Mouse (Mus musculus) heart, embryonic 16.5 days (tissue): Measurements from ENCODE around the gene Mybphl. TPM values are rescaled to one million over a fixed set of nuclear protein-coding genes. Genes with fewer than 3 reads are reported as not detected.

Source experiments
- ATAC-seq: fragments of 200-750 bp; cut with Nextera tagmentation; replicated peaks from 2 replicates; pipeline ENCODE4 v1.8.0; 2017; ENCODE audit warnings: moderate number of reproducible peaks; ENCODE audit not compliant: insufficient read depth, low FRiP score; ENCODE audit errors: extremely low read depth
- H3K27ac ChIP-seq: fragments of 300-500 bp; sonication (generic); 2 replicates; pipeline ENCODE4 v1.5.1; 2014; ENCODE audit warnings: mild to moderate bottlenecking, low read length, control low read depth, moderate library complexity
- H3K27me3 ChIP-seq: fragments of 300-500 bp; sonication (generic); 2 replicates; pipeline ENCODE4 v1.6.1; 2014; ENCODE audit warnings: low read length, mixed read lengths; ENCODE audit not compliant: control insufficient read depth, insufficient read depth
- H3K36me3 ChIP-seq: fragments of 300-500 bp; sonication (generic); 2 replicates; pipeline ENCODE4 v1.6.1; 2014; ENCODE audit not compliant: control insufficient read depth, insufficient read depth
- H3K4me1 ChIP-seq: fragments of 300-500 bp; sonication (generic); 2 replicates; pipeline ENCODE4 v1.6.1; 2014; ENCODE audit warnings: low read length, mixed read lengths; ENCODE audit not compliant: control insufficient read depth, insufficient read depth
- H3K4me2 ChIP-seq: fragments of 300-500 bp; sonication (generic); 2 replicates; pipeline ENCODE4 v1.6.1; 2014; ENCODE audit warnings: low read depth, mild to moderate bottlenecking, control low read depth, low read length
- H3K4me3 ChIP-seq: fragments of 300-500 bp; sonication (generic); 2 replicates; pipeline ENCODE4 v1.5.1; 2014; ENCODE audit warnings: mild to moderate bottlenecking, control low read depth, low read length
- H3K9ac ChIP-seq: fragments of 300-500 bp; sonication (generic); 2 replicates; pipeline ENCODE4 v1.6.1; 2014; ENCODE audit warnings: low read length, control low read depth
- H3K9me3 ChIP-seq: fragments of 300-500 bp; sonication (generic); replicated peaks from 2 replicates; pipeline ENCODE4 v1.6.1; 2016; ENCODE audit warnings: low read length; ENCODE audit not compliant: control insufficient read depth
- WGBS: fragments of 180-500 bp; shearing (Covaris S2); extraction: QIAGEN DNeasy Blood & Tissue Kit; methylation state at CpG from one replicate; pipeline ENCODE4 v1.1.7; 2014; 5-methylcytosine and 5-hydroxymethylcytosine counted together
- polyA plus RNA-seq: library from polyadenylated mRNA; unstranded; fragments of >200 nt; fragmentation: Nextera tagmentation; extraction: Ambion mirVana; gene quantifications from 2 replicates; pipeline ENCODE4 v1.2.1, GENCODE M21; 2015

Gene Mybphl
- polyA plus RNA-seq, 1 experiment from 2014 or later = 84.1 TPM

DNA sequence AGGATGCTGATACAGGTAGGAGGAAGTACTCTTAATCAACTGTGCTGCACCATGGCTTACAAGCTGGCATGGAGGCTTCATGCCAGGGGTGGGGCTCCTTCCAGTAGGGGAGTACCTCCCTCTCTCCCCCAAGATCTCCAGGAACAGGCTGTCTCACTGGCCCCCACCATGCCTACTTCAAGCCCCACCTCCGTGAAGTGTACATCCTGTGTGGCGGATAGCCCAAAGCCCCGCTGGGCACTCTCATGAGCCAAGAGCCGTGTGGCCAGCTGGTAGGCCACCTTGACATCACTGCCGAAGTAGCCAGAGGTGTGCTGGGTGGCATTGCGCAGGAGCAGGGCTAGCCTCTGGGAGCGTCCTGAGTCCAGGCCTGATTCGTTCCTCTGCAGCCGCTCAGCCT lies 33.6 kb downstream of the Mybphl start:
- 85% methylated on average over 9 of the region's 9 CpGs for WGBS
- H3K4me3 ChIP-seq = no peak overlapping the region
- no peak for ATAC-seq
- no peak overlapping the region for H3K4me2 ChIP-seq
- H3K9me3 ChIP-seq = no peaks in the 10 kb centered on the region
- no peaks in the 10 kb centered on the region for H3K36me3 ChIP-seq
- H3K9ac ChIP-seq = no peak overlapping the region
- H3K27ac ChIP-seq = no peak overlapping the region
- no peaks in the 10 kb centered on the region for H3K27me3 ChIP-seq
- 0 out of 2 replicates have a peak, but pooled peaks cover 2% of the 10 kb centered on the region for H3K4me1 ChIP-seq

DNA sequence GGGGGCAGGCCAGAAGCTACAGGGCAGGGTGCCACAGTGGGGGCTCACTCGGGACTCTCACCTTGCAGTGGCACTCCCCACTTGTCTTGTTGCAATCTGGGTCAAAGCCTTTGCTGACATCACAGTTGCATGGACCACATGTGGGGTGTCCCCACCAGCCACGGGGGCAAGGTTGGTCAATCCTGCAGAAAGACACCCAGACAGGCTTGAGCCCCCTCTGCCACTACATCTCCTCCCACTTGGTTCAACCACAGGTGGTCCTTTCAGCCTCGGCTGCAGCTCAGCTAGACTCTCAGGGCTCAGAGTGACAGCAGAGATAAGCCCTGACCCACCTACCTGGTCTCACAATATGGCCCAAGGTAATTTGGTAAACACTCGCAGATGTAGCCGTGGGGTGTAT lies 35.7 kb downstream of the Mybphl start:
- H3K4me3 ChIP-seq = no peak overlapping the region
- H3K4me1 ChIP-seq = 0 out of 2 replicates have a peak, but pooled peaks cover 2% of the 10 kb centered on the region
- 67% methylated on average over 5 of the region's 5 CpGs for WGBS
- no peaks in the 10 kb centered on the region for H3K36me3 ChIP-seq
- H3K4me2 ChIP-seq = no peak overlapping the region
- no peak for ATAC-seq
- no peaks in the 10 kb centered on the region for H3K27me3 ChIP-seq
- no peak overlapping the region for H3K27ac ChIP-seq
- no peak overlapping the region for H3K9ac ChIP-seq
- H3K9me3 ChIP-seq = no peaks in the 10 kb centered on the region

DNA sequence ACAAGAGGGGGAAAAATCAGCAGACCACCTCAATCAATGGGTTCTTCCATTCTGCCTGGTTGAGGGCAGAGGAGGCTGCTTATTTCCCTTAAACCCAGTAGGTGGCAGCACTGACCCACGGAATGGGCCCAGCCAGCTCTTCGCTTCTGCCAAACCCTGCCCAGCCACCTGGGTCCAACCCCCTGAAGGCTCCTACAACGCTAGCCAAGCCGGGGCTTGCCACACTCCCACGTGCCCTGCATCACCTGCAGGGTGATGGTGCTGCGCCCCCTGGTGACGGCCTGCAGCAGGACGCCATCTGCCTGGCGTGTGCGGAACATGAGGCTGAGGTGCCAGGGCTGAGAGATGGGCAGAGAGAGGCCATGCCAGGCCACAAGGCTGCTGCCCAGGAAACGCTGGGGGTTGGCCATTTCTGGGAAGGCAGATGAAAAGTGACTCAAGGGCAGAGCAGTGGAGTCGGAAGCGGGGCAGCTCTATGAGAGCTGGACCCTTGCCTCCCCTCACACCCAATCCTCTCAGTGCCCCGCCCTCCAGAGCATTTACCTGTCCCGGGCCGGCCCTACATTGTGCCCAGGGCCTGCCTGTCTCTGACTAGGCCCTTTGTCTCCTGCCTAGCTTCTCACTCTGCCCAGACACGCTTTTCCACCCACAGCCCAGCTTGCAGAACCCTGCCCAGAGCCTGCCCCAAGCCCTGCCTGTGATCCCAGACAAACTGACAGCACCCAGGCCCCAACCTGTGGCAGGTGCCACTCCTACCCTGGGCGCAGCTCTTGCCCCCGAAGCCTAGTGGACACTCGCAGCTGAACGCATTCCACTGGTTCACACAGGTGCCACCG lies 37.2 kb downstream of the Mybphl start:
- no peak overlapping the region for H3K4me3 ChIP-seq
- H3K4me2 ChIP-seq = peak overlapping the region; percentile 48
- H3K27ac ChIP-seq = no peak overlapping the region
- 0 out of 2 replicates have a peak overlapping the region, but pooled peaks have one; percentile 45 for H3K9ac ChIP-seq
- H3K9me3 ChIP-seq = no peaks in the 10 kb centered on the region
- no peaks in the 10 kb centered on the region for H3K27me3 ChIP-seq
- 0 out of 2 replicates have a peak, but pooled peaks cover 2% of the 10 kb centered on the region for H3K4me1 ChIP-seq
- 34% methylated on average over 22 of the region's 22 CpGs for WGBS
- H3K36me3 ChIP-seq = no peaks in the 10 kb centered on the region
- ATAC-seq = peak; percentile 93

DNA sequence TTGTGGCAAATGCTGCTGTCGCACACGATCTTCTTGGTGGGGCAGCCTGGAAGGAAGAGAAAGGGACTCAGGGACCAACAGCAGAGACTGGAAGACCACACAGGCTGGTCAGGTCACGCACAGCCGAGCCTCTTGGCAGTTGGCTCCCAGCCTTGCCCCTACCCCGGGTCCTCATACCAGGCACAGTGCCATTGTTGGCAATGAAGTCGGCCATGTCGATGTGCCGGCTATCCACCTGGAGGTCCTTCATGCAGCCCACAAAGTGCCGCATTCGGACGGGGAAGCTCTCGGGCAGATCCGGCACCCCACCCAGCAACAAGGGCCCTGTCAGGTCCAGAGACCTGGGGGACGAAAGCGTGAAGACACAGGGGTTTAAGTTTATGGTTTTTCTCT lies 37.8 kb downstream of the Mybphl start:
- ATAC-seq = no peak
- Histone ChIP-seq H3K4me3 (no peak overlapping the region), H3K36me3 (no peaks in the 10 kb centered on the region), H3K27ac (no peak overlapping the region), H3K9me3 (no peaks in the 10 kb centered on the region), H3K27me3 (no peaks in the 10 kb centered on the region), H3K9ac (no peak overlapping the region), H3K4me2 (no peak overlapping the region), H3K4me1 (0 out of 2 replicates have a peak, but pooled peaks cover 2% of the 10 kb centered on the region)
- WGBS = 90% methylated on average over 15 of the region's 15 CpGs

DNA sequence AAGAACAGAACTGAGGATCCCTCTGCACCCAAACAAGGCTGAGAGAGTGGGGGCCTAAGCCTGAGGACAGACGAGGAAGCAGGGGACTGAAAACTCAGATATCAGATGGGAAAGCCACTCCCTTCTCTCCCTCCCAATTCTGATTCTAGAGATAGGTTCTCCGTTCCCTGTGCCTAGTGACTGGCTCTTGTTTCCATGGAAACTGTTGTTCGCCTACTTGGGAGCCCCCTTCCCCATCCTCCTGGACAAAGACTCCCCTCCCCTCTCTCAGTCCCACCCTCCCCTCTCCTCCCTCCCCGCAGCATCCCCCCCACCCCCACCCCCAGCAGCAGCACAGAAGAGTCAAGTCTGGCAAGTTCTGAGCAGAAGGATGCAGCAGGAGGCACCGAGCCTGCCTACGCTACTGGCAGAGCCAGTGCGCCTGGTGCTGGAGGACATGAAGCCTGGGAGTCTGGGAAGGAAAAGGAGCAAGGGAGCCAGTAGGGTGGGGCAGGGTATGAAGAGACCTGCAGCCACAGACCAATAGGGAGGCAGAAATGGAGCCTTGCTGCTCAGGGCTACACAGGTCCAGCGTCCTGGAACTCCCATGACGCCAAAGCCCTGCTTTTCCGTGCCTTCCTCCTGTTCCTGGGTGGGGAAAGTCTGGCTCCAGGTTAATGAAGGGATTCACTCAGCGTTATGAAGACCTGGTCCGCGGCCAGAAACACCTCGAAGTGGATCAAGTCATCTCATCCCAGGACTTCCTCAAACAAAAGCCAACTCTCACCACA lies 41.0 kb downstream of the Mybphl start:
- 48% methylated on average over 14 of the region's 14 CpGs for WGBS
- Histone ChIP-seq H3K36me3 (no peaks in the 10 kb centered on the region), H3K9me3 (no peaks in the 10 kb centered on the region), H3K4me1 (0 out of 2 replicates have a peak, but pooled peaks cover 2% of the 10 kb centered on the region), H3K27ac (no peak overlapping the region), H3K9ac (no peak overlapping the region), H3K4me3 (no peak overlapping the region), H3K27me3 (no peaks in the 10 kb centered on the region), H3K4me2 (no peak overlapping the region)
- no peak for ATAC-seq

DNA sequence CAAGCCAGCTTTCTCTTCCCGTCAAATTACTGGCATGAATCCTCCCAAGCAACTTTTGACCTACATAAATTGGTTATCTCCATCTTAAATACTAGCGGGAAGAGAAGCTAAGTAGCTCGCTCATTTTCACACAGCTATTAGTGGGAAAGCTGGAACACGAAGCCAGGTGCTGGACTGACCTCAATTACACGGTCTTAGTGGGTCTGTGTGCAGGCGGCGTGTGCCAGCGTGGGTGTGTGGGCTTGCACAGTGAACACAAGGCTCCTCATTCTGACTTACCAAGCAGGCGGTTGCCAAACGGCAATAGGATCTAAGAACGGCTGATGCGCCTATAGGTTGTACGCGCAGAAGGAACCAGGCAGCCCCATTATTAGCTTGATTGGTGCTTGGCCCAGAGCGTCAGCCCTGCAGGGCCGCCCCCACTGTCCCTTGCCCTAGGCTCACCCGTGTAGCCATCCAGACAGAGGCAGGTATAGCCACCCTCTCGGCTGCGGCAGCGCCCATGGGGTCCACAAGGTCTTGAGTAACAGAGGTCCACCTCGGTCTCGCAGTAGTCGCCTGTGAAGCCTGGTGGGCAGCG lies 41.7 kb downstream of the Mybphl start:
- no peak for ATAC-seq
- no peaks in the 10 kb centered on the region for H3K9me3 ChIP-seq
- WGBS = 88% methylated on average over 24 of the region's 24 CpGs
- no peak overlapping the region for H3K27ac ChIP-seq
- no peaks in the 10 kb centered on the region for H3K27me3 ChIP-seq
- H3K4me3 ChIP-seq = no peak overlapping the region
- H3K4me1 ChIP-seq = 0 out of 2 replicates have a peak, but pooled peaks cover 2% of the 10 kb centered on the region
- H3K4me2 ChIP-seq = no peak overlapping the region
- no peaks in the 10 kb centered on the region for H3K36me3 ChIP-seq
- no peak overlapping the region for H3K9ac ChIP-seq

DNA sequence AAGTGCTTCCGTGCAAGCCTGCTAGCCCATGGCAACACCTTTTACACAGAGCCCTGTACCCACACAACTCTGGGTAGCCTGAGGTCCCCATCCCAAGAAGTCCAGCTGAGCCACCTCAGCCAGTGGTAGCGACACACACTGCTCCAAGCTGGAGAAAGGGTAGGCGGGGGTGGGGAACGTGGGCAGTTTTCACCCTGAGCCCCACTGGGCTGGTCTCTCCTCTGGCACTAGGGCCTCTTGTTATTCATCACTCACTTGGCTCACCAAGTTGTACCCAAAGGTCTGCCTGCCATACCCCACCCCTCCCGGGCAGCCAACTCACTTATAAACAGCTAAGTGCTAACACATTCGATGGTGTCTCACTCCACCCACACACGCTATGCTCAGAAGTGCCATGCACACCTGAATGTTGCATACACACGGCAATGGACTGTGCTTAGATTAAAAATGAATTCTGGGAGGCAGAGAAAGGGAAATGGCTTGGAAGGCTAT lies 43.9 kb downstream of the Mybphl start:
- WGBS = 81% methylated on average over 8 of the region's 8 CpGs
- H3K27me3 ChIP-seq = no peaks in the 10 kb centered on the region
- ATAC-seq = no peak
- no peaks in the 10 kb centered on the region; the same call in 1 of the 2 replicates for H3K36me3 ChIP-seq
- H3K27ac ChIP-seq = no peak overlapping the region
- H3K9me3 ChIP-seq = 0 out of 2 replicates have a peak, but pooled peaks cover 3% of the 10 kb centered on the region
- no peak overlapping the region for H3K4me3 ChIP-seq
- no peak overlapping the region for H3K4me2 ChIP-seq
- H3K9ac ChIP-seq = no peak overlapping the region
- no peaks in the 10 kb centered on the region for H3K4me1 ChIP-seq

DNA sequence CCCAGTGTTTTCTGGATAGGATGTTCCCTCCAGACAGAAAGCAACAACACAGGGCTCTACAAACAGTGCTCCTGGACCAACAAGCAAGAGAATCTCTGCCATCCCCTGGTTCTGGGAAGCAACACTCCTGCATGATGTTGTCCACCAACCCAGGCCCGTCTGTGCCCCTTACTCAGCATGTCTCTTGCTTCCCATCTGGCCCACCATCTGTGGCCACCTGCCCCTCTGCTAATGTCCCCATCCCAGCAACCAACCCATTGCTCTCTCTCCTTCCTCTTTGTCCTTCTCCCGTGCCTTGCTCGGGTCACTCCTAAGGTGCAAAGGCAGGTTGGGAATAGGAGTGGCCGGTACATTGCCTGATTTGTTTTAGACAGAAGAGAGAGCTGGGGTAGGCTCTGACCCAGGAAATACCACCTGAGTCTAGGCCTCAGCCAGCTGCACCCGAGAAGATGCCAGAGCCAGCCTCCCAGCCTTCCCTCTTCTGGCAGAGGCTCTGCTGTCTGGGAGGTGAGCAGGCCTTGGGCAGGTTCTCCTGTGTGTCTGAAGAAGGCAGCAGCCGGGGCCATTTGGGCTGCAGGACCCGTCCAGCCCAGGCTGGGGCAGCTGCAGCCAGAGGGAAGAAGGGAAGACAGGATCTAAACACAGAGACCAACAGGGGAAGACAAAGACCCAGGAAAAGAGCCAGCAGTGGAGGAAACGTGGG lies 45.1 kb downstream of the Mybphl start:
- Histone ChIP-seq H3K4me1 (no peaks in the 10 kb centered on the region; the same call in 1 of the 2 replicates), H3K36me3 (no peaks in the 10 kb centered on the region; the same call in 1 of the 2 replicates), H3K27ac (no peak overlapping the region), H3K4me2 (no peak overlapping the region), H3K9ac (no peak overlapping the region), H3K9me3 (peaks cover 6% of the 10 kb centered on the region; the same call in 1 of the 2 replicates), H3K27me3 (no peaks in the 10 kb centered on the region), H3K4me3 (no peak overlapping the region)
- ATAC-seq = no peak
- 61% methylated on average over 8 of the region's 8 CpGs for WGBS
